Mouse (Mus musculus): ENCODE results near the gene Vamp5.

GRCm38 (mm10) chr6:72362132-72363028 lies 17.9 kb downstream of the Vamp5 start:
- TF ChIP-seq CTCF (IDR thresholded peaks at IDR 0.05; ENCODE audit: low read depth, low read length): no peak
- no peak for TF ChIP-seq POLR2AphosphoS5 (IDR thresholded peaks at IDR 0.05; ENCODE audit: insufficient replicate concordance, low read depth, low read length)

All from G1E (cell line).